Mouse (Mus musculus) T-helper 2 cell (primary cell): ENCODE data around the gene Pnpla6.

ENCODE experiments used
- in situ Hi-C: fragments of 300-600 bp; cut with MboI, MseI; formaldehyde crosslinking; loops from one replicate; pipeline ENCODE4 v1.15.1; 2025; ENCODE audit warnings: high pct_unique_total_duplicates

Gene Pnpla6

GRCm38 (mm10) chr8:3515260-3515671, at the start of gene Pnpla6:
TSS of gene Pnpla6 (plus strand) at chr8:3515384.
- in situ Hi-C loops, result no loop called here

DNA sequence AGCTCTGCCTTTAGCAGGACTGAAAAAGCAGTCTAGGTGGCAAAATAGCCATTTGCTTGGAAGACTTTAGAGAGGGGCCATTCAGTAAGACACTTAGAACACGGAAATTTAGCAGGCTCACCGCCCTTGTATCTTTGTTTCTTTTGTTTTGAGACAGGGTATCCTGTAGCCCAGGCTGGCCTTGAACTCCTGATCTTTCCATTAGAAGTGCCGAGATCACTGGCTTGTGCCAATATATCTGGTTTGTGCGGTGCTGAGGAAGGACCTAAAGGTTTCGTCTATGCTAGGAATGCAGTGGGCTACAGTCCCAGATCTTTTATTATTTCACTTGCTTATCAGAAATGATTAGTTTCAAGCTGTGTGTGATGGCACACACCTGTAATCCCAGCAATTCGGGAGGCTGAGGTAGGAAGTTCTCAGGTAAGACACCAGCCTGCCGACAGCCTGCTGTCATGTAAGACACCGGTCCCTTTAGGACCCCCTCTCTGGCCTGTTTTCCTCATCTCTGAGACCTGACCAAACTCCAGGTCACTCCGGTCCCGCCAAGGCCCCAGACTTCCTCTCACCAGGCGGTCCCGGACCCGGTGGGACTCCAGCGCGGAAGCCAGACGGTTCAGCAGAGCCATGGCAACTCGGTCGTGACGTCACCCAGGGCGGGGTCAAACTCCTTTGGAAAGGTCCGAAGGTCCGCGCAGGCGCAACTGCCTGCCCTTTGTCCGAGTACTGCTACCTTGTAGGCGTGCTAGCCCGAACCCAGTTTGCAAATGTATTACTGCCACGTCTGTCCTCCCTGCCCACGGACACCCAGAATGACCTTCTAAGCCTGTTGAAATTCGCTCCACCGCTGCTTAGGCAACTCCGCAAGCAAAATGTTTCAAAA, 47.9 kb upstream of the Pnpla6 start, which contains the start of gene Pex11g:
Gene Pex11g, minus strand, starts transcription at position 675 of the 880 bp plus-strand sequence.
- in situ Hi-C loops, result loop anchor here (10.0 kb wide), 1 partner anchor 208 kb away; the partner anchor contains the start of genes Fcor and Trappc5

DNA sequence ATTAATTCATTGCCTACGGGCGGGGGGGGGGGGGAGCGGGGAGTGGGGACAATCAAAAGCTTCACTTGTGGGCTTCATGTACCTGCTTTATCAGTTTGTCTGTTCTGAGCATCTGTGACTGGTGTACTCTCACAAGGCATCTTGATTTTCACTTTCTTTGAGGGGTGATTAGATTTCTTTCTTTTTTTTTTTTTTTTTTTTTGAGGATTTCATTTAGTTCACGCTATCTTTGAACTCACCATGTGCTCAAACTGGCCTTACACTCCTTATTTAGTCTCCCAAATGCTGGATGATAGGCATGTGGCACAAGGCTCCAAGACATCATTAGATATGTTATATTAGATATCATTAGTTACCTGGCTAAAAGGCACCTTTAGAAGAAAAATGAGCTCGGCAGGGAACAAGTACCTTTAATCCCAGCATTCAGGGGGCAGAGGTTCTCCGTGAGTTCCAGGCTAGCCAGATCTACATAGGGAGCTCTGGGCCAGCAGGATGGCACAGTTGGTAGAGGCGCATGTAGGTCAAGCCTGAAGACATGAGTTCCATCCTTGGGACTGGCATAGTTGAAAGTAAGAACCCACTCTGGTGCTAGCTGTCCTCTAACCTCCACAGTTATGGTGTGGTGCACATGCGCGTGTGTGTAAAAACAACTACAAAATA, 47.2 kb upstream of the Pnpla6 start:
- in situ Hi-C loops, result loop anchor here (10.0 kb wide), 1 partner anchor 207 kb away; the partner anchor contains the start of genes Fcor and Trappc5

DNA sequence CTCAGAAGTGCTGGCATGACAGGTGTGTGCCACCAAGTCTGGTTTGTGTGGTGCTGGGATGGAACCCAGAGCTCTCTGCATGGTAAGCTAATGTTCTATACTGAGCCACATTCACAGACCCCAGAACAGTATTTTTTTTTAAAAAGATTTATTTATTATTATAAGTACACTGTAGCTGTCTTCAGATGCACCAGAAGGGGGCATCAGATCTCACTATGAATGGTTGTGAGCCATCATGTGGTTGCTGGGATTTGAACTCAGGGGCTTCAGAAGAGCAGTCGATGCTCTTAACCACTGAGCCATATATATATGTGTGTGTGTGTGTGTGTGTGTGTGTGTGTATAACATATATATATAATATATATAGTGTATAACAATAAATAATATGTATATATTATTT, 46.3 kb upstream of the Pnpla6 start:
- in situ Hi-C loops, result loop anchor here (10.0 kb wide), 1 partner anchor 206 kb away; the partner anchor contains the start of genes Fcor and Trappc5

- in situ Hi-C loops, result no loop called here
Measured at GRCm38 (mm10) chr8:3470562-3470961, 44.6 kb upstream of the Pnpla6 start, which contains the start of gene Tex45. TSS of gene Tex45 (plus strand) at chr8:3470862.

DNA sequence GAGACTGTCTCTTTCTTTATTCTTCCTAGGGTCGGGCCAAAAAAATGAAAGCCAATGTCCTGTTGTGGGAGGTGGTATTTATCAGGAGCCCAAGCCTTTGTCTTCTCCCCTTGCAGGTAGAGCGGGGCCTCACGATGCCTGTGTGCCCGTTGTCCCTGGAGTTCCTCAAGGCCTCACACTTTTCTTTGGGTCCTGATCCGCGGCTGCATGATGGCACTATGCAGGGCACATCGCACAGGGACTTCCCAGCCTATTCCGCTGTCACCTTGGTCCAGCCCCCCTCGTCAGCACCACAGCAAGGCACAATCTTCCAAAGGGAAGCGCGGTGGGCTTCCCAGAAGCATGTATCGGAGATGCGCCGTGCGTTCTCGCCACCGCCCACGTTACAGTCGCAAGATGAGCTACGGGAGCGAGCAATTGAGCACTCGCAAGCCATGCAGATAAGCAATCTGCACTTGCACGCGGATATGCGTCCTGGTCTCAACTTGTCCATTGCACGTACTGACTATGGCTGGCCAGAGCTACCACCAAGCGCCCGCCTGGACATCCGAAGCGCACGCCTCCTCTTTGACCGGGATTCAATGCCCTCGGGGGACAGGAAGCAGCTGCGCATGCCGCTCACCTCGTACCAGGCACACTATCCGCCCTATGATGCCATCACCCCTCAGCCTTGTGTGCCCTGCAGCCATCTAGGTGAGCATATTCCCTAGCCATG, 39.3 kb upstream of the Pnpla6 start:
- in situ Hi-C loops, result no loop called here

DNA sequence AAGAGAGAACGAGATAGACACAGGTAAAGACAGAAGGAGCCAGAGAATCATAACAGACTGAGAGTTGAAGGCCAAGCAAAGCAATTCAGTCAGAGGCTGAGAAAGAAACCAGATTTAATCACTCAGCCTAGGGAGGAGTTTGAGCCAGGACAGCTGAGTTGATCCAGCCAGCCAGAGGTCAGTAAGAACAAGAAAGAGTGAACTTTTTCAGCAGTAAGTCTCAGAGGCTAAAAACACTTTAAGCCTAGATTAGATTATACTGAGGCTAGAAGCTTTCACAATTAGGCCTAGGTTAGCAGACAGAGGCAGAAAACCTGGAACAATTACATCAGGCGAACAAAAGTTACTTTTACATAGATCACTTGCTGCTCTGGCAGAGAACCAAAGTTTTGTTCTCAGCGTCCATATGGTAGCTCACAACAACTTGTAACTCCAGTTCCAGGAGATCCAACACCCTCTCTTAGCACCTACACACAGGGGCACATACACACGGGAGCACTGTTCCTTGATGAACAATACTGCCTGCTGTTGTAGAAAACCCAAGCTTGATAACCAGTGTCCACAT, 34.9 kb upstream of the Pnpla6 start:
- in situ Hi-C loops, result no loop called here

- in situ Hi-C loops, result no loop called here
Measured at GRCm38 (mm10) chr8:3481605-3482004, 33.6 kb upstream of the Pnpla6 start.

GRCm38 (mm10) chr8:3482240-3482740, 32.9 kb upstream of the Pnpla6 start:
- in situ Hi-C loops, result no loop called here

DNA sequence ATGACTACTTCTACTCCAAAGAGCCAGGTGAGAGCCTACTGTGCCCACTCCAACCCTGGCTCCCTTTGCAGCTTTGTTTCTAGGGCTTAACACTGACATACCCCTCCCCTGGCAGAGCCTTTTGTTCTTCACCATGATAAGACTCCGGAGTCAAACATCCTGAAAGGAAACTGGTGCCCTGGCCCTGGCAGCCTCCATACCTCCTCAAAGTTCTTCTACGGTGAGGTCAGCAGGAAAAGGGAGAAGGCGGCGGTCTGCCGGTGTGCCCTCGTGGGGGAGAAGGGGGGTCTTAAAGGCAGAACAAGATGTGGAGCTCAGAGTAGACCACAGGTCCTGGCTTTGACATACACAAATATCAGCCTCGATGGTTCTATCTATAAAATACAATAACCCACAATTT, 31.6 kb upstream of the Pnpla6 start:
- in situ Hi-C loops, result no loop called here

DNA sequence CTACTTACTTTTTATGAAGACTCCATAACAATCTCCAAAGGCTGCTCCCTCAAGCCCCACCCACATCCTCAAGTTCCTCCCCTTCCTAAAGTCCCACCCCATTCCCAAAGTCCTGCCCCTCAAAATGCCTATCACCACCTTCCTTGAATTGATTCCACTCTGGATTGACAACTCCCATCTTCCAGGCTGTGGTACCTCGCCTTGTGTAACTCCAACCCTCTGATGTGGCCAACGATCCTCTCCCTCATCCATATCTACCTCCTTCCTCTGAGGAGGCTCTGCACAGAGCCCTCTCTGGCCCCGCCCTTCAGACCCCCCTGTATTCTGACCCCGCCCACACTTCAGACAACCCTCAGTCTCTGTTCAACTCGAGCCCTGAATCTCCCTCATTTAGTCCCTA, 30.0 kb upstream of the Pnpla6 start:
- in situ Hi-C loops, result no loop called here

- in situ Hi-C loops, result no loop called here
Measured at GRCm38 (mm10) chr8:3492901-3493844, 22.0 kb upstream of the Pnpla6 start, which contains the start of gene Zfp358. TSS of gene Zfp358 (plus strand) at chr8:3493138.

DNA sequence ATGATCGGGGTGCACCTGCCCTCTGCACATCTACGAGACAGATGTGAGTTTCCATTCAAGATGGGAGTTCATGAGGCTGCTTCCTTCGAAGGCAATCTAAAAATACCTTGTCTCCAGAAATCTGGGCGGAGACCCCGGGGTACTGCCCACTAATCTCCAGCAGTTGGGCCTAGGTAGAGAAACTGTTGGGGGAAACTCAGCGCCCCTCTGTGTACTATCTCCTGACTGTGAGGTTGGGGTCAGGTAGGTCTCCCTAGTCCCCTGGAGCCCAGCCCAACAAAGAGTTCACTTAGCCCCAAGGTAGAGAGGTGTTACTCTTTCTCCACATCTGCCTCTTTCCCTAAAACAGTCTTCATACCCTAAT, 21.4 kb upstream of the Pnpla6 start:
- in situ Hi-C loops, result no loop called here

- in situ Hi-C loops, result no loop called here
Measured at GRCm38 (mm10) chr8:3495578-3496427, 19.4 kb upstream of the Pnpla6 start.

GRCm38 (mm10) chr8:3496428-3496748, 18.8 kb upstream of the Pnpla6 start:
- in situ Hi-C loops, result no loop called here

DNA sequence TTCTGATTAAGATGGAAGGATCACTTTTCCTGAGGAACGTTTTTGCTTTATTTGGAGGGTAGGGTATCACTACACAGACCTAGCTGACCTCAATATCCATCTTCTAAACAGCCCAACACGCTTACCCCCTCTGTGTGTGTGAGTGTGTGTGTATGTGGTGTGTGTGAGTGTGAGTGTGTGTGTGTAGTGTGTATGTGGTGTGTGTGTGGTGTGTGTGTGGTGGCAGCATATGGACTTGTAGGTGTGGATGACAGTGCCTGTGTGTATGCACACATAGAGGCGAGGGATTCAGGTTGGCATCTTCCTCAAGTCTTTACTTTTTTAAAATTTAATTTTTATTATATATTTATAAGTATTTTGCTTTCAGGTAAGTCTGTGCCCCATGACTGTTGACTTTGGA, 16.6 kb upstream of the Pnpla6 start:
- in situ Hi-C loops, result no loop called here

DNA sequence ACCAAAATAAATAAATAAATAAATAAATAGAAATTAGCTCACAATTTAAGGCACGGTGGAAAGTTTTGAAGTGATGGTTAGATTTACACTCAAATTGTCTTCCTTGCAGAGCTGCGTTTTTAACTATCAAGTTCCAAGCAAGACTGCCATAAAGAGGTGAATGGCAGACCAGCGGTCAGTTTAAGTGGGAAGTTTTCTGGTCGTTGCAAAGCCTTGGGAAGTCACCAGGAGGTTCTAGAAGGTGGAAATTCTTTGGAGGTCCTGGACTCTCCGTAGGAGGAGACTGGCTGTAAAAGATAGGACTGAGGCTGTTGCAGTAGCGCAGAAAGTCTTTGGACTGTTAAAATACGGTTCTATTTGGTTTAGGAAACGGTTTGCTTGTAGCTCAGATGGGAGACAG, 15.4 kb upstream of the Pnpla6 start:
- in situ Hi-C loops, result no loop called here

DNA sequence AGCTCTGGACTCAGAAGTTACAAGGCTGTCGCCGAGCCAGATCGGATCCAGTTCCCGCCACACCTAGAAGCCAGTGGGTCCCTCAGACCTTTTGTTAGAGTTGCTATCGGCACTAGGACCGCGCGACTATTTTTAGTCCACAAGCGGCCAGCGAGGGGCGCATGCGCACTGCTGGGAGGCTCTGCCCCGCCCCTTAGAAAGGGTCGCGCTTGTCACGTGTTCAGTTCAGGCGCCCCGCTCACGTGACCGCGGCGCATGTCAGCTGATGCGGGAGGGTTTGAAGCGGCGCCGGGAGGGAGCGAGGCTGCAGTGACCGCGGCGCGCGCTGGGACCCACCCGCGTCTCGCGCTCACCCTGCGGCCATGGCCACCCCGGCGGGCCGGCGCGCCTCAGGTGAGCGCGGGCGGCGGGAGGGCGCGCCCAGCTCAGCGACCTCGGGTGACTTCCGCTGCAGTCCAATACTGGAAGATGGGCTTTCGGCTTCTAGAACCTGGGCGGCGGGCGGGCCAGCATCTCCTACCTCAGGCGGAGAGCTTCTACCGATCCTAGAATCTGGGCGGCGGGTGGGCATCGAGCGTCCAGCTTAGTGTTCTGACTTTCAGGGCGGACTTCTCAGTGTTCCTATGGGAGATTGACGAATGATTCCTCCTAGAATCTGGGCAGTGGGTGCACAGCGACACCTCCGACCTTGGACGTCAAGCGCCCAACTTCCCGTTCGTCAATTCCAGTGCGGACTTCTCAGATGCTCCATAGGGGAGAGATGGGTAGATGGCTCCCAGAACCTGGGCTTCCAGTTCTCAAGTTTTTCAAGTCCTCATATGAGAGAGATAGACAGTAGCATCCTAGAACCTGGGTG, 14.7 kb upstream of the Pnpla6 start, which contains the start of gene Mcoln1:
Gene Mcoln1, plus strand, starts transcription at position 223 of the 856 bp plus-strand sequence.
- in situ Hi-C loops, result no loop called here
